Mouse (Mus musculus): Measurements from ENCODE around the gene Zp2.

Zp2 gene

DNA sequence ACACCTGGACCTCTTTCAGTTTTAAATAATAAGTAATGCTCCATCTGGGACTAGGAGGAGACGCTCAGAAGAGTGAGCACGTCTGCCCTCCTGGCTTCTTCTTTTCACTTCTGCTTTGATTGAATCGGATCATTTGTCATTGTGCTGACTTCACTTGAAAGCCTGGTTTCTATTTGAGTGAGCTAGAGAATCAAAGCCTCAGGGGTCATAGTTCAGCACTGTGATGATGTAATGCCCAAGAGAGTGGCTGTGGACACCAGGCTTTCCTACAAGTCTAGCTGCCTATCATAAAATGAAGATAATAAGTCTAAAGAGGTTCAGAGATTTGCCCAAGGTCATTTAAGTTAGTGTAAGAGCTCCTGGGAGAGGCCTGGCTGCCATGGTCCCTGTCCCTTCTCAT lies 5.2 kb upstream of the Zp2 start:
- in situ Hi-C loops (cut with MboI; ENCODE audit: low sequenced_read_pairs) = no loop called here

GRCm38 (mm10) chr7:120142743-120143142 lies 2.3 kb downstream of the Zp2 start:
- in situ Hi-C loops (cut with MboI; ENCODE audit: low sequenced_read_pairs) = no loop called here

- in situ Hi-C loops (cut with MboI; ENCODE audit: low sequenced_read_pairs) = no loop called here
Observed at GRCm38 (mm10) chr7:120128951-120129350, 16.1 kb downstream of the Zp2 start.

DNA sequence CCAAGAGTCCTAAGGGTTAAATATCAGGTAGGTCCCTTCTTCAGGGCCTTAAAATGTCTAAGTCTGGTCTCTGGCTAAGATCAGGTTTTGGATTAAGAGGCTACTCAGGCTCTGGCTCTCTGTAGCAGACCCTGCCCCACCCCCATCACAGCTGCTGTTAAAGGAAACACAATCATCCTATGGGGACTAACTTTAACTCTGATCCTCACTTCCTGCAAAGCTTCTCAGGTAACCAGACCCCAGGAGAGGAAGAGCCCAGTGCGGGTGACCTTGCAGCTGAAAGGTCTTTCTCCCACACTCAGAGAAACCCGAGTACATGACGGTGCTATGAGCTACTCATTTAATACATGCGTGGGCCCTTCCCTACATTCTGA lies 17.4 kb downstream of the Zp2 start:
- in situ Hi-C loops (cut with MboI; ENCODE audit: low sequenced_read_pairs) = no loop called here

GRCm38 (mm10) chr7:120126976-120127685 lies 18.0 kb downstream of the Zp2 start:
- in situ Hi-C loops (cut with MboI; ENCODE audit: low sequenced_read_pairs) = no loop called here

- in situ Hi-C loops (cut with MboI; ENCODE audit: low sequenced_read_pairs) = no loop called here
Observed at GRCm38 (mm10) chr7:120124844-120125243, 20.2 kb downstream of the Zp2 start.

GRCm38 (mm10) chr7:120123776-120124175 lies 21.3 kb downstream of the Zp2 start:
- in situ Hi-C loops (cut with MboI; ENCODE audit: low sequenced_read_pairs) = no loop called here

GRCm38 (mm10) chr7:120117529-120117928 lies 27.6 kb downstream of the Zp2 start:
- in situ Hi-C loops (cut with MboI; ENCODE audit: low sequenced_read_pairs) = loop anchor here (10.0 kb wide), 1 partner anchor 273 kb away; no protein-coding TSS in a partner anchor

- in situ Hi-C loops (cut with MboI; ENCODE audit: low sequenced_read_pairs) = loop anchor here (10.0 kb wide), 1 partner anchor 272 kb away; no protein-coding TSS in a partner anchor
Observed at GRCm38 (mm10) chr7:120116976-120117375, 28.1 kb downstream of the Zp2 start.

- in situ Hi-C loops (cut with MboI; ENCODE audit: low sequenced_read_pairs) = loop anchor here (10.0 kb wide), 1 partner anchor 265 kb away; no protein-coding TSS in a partner anchor
Observed at GRCm38 (mm10) chr7:120109676-120110075, 35.4 kb downstream of the Zp2 start.

- in situ Hi-C loops (cut with MboI; ENCODE audit: low sequenced_read_pairs) = no loop called here
Observed at GRCm38 (mm10) chr7:120106356-120106755, 38.7 kb downstream of the Zp2 start.

DNA sequence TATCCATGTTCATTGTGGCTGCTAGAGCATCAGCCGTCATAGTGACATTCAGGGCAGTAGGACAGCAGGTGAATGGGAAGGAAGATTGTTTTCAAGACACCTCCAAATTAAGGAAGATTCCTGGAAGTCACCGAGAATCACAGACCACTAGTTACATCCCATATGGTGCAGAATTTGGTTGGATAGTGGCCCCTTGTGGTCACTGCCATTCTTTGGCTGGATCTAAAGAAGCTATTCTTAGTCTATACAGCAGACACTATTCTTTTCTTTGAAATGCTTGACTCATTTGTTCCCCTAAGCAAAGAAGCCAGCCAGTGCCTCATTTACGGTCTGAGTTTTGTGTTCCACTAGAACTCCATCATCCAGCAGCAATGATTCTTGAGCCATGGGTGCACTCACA lies 40.1 kb downstream of the Zp2 start:
- in situ Hi-C loops (cut with MboI; ENCODE audit: low sequenced_read_pairs) = no loop called here

DNA sequence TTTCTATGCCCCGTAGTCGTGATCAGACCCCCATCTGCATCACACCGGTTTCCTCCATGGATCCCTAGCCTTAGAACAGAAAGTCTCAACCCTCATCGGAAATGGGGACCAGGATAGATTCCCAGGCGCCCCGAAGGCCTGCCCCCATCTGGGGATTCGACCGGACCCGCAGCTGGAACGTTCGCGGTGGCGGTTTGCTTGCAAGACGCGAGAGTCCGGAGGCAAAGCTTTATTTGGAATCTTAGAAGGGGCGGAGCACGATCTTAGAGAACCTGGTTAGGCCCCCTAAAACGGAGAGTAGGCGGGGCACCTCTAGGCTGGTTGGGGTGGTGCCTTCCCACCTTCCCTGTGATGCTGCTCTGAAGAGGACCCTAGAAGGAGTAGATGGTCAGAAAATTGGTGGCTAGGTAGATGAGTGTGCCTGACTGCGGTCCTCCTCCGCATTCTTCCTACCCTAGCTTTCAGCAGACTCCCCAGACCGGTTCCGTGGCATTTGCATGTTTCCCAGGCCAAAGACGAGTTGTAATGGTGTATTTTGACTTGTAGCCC lies 42.0 kb downstream of the Zp2 start:
- in situ Hi-C loops (cut with MboI; ENCODE audit: low sequenced_read_pairs) = no loop called here

DNA sequence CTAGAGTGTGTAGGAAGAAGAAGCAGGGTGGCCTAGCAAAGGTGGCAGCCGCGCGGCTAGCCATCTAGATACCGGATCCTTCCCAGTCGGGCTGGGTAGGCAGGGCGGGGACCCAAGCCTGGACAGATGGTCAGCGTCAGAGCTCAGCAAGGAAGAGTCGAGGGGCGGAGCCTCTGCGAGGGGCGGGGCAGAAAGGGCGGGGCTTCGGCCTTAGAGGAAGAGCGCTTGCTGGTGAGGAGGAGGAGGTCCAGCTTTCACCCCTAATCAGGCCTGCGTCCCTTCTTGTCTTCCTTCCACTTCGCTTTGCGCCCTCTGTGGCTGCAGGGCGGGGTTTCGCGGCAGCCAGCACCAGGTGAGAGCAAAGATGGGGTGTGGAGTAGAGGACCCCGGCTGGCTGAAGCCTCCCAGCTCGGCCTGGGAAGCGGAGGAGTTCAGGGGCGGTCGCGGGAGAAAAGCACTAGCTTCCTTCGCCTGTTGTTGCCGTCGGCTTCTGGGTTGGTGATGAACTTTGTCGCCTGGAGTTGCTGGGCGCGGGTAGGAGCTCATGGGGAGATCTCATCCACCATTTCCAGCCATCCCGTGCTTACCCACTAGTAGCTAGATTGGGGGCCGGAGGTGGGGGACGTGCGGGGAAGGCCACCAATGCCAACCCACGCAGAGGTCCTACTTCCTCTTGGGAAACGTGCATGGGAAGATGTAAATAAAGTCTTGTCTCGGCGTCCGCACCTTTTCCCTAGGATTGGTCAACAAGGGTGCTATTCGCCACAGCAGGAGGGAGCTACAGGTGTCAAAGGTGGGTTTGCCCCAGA lies 42.7 kb downstream of the Zp2 start, which contains the start of gene Tmem159:
Gene Tmem159 (plus strand): TSS at position 190 of the 809 bp plus-strand sequence.
- in situ Hi-C loops (cut with MboI; ENCODE audit: low sequenced_read_pairs) = no loop called here

DNA sequence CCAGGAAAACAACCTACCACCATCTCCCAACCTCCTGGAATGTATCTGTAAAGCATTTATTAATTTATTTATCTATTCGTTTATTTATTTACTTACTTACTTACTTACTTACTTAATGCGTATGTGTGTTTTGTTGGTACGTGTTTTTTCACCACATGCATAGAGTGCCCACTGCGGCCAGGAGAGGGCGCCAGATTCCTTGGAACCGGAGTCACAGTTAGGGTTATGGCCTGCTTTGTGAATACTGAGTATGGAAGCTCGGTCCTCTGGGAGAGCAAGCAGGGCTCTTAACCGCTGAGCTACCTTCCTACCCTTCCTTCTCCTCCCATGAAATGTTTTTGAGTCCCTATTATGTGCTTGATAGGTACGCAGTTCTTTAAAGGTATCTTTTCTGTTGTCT lies 46.7 kb downstream of the Zp2 start:
- in situ Hi-C loops (cut with MboI; ENCODE audit: low sequenced_read_pairs) = loop anchor here (10.0 kb wide), 1 partner anchor 244 kb away; no protein-coding TSS in a partner anchor

DNA sequence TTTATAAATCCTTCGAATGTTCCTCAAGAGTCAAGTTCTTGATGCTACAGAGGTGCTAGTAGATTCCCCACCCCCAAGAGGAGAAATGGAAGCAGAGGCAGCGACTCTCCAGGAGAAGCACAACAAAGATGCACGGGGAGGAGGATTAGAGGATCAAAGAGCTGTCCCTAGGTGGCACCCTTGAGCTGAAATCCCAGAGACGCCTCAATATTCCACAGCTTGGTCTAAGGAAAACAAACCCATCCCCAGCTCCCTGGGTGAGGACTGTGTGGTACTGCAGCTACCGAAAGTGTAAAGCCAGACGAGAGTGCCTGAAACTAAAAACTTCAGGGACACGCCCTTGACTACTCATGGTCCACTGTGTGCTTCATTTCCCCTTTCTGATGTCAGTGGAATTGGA lies 47.2 kb downstream of the Zp2 start:
- in situ Hi-C loops (cut with MboI; ENCODE audit: low sequenced_read_pairs) = loop anchor here (10.0 kb wide), 1 partner anchor 243 kb away; no protein-coding TSS in a partner anchor

DNA sequence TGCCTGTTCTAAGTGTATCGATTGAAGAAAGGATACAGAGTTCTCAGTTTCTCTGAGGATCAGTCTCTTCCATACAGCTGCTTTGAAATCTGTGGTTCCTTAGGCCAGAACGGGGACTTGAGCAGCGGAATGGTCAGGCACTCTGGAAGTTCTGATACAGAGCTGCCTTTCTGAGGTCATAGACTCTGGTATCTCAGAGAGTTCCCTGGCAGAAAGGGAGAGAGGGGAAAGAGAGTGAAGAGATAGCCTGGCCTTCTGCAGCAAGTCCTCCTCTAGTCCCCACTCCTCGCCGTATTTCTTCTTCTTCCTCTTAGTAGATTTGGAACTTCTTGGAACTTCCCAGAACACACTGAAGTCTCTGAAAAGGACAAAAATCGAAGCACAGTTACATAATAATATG lies 49.9 kb downstream of the Zp2 start, which contains the start of gene Dnah3:
Gene Dnah3 (minus strand): TSS at position 101 of the 400 bp plus-strand sequence.
- in situ Hi-C loops (cut with MboI; ENCODE audit: low sequenced_read_pairs) = loop anchor here (10.0 kb wide), 1 partner anchor 240 kb away; no protein-coding TSS in a partner anchor

DNA sequence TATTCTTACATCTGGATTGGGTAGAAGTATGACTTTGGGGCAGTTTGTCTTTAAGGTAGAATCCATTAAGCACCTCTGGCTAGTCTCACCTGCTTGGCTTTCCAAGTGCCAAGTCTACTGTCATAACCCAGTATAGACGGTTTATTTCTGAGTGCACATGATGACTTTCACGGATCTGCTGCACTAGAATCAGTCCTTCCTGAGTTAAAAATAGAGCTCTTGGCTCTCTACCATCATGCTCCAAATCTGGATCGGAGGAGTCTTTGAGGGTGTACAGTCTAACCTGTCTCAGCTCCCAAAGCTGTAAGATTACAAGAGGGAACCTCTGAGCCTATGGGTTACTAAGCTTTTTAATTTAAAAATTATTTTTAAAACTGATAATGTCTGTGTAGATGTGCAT lies 50.9 kb downstream of the Zp2 start:
- in situ Hi-C loops (cut with MboI; ENCODE audit: low sequenced_read_pairs) = loop anchor here (10.0 kb wide), 1 partner anchor 239 kb away; no protein-coding TSS in a partner anchor

- in situ Hi-C loops (cut with MboI; ENCODE audit: low sequenced_read_pairs) = loop anchor here (10.0 kb wide), 1 partner anchor 238 kb away; no protein-coding TSS in a partner anchor
Observed at GRCm38 (mm10) chr7:120093033-120093432, 52.1 kb downstream of the Zp2 start.

- in situ Hi-C loops (cut with MboI; ENCODE audit: low sequenced_read_pairs) = no loop called here
Observed at GRCm38 (mm10) chr7:120080177-120080576, 64.9 kb downstream of the Zp2 start.

Data from CH12F3 (cell line).